Mouse (Mus musculus) intestine, embryonic 16.5 days (tissue): ENCODE results near the gene Cdh7. TPM values are rescaled to one million over a fixed set of nuclear protein-coding genes. Genes with fewer than 3 reads are reported as not detected.
A peak's percentile ranks its signal among the peaks of the same experiment; 100 is the strongest.

Experiments
- ATAC-seq: fragments of 200-750 bp; cut with Nextera tagmentation; 2 replicates; pipeline ENCODE4 v1.8.0; 2017; ENCODE audit warnings: moderate TSS enrichment, moderate library complexity
- H3K27ac ChIP-seq: fragments of 300-500 bp; sonication (generic); 2 replicates; pipeline ENCODE4 v1.5.1; 2014; ENCODE audit warnings: mild to moderate bottlenecking, low read length
- H3K27me3 ChIP-seq: fragments of 300-500 bp; sonication (generic); replicated peaks from 2 replicates; pipeline ENCODE4 v1.6.1; 2014; ENCODE audit warnings: low read length, control low read depth, mixed read lengths; ENCODE audit not compliant: control insufficient read depth, insufficient read depth
- H3K36me3 ChIP-seq: fragments of 300-500 bp; sonication (generic); 2 replicates; pipeline ENCODE4 v1.6.1; 2014; ENCODE audit warnings: low read length, control low read depth; ENCODE audit not compliant: control insufficient read depth, insufficient read depth
- H3K4me1 ChIP-seq: fragments of 300-500 bp; sonication (generic); 2 replicates; pipeline ENCODE4 v1.6.1; 2014; ENCODE audit warnings: low read length, control low read depth, mixed read lengths; ENCODE audit not compliant: control insufficient read depth, insufficient read depth
- H3K4me2 ChIP-seq: fragments of 300-500 bp; sonication (generic); 2 replicates; pipeline ENCODE4 v1.6.1; 2014; ENCODE audit warnings: low read depth, low read length, control low read depth
- H3K4me3 ChIP-seq: fragments of 300-500 bp; sonication (generic); 2 replicates; pipeline ENCODE4 v1.5.1; 2014; ENCODE audit warnings: mild to moderate bottlenecking, low read length
- H3K9ac ChIP-seq: fragments of 300-500 bp; sonication (generic); 2 replicates; pipeline ENCODE4 v1.6.1; 2014; ENCODE audit warnings: low read depth, low read length
- H3K9me3 ChIP-seq: fragments of 300-500 bp; sonication (generic); 2 replicates; pipeline ENCODE4 v1.6.1; 2016; ENCODE audit warnings: low read length, control low read depth; ENCODE audit not compliant: control insufficient read depth
- WGBS: fragments of 180-500 bp; shearing (Covaris S2); extraction: QIAGEN DNeasy Blood & Tissue Kit; methylation state at CpG from one replicate; pipeline ENCODE4 v1.1.7; 2014; 5-methylcytosine and 5-hydroxymethylcytosine counted together
- polyA plus RNA-seq: library from polyadenylated mRNA; unstranded; fragments of >200 nt; fragmentation: Nextera tagmentation; extraction: Ambion mirVana; gene quantifications from 2 replicates; pipeline ENCODE4 v1.2.1, GENCODE M21; 2015

The Cdh7 gene
- polyA plus RNA-seq = 0.65 and 0.98 TPM in 2 replicates

DNA sequence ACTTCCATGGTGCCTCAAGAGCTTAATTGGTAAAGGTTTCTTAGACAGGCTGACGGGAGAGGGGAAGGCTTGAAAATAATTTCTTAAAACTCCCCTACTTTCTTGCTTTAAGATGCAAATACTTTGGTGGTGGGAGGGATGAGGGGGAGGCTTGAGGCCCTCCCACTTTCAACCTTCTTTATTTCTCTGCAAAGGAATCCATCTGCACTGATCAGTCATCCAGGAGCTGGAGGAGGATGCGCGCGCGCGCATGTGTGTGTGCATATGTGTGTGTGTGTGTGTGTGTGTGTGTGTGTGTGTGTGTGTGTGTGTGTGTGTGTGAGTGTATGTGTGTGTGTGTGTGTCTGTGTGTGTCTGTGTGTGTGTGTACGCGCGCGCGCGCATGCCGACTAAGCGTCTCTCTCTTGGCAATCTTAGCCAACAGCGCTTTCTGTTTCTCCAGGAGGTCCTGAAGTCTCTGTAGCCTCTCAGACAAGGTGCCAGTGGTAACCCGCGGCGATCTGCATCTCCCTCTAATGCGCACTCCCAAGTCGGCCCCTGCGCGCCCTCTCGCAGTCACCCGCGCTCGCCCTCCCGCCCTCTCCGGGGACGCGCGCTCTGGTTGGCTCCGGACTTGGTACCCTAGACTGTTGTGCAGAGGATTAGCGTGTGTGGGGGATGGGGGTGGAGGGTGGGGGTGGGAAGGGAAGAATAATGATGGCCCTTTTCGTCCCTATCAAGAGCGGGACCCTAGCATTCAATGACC, at the start of gene Cdh7:
Cdh7 (plus strand) TSS at position 368 of the 745 bp plus-strand sequence.
- H3K36me3 ChIP-seq = no peaks in the 10 kb centered on the region
- H3K9me3 ChIP-seq = no peaks in the 10 kb centered on the region
- under 1% methylated on average over 35 of the region's 35 CpGs for WGBS
- peak within 1 kb of the TSS; percentile 54 for H3K4me3 ChIP-seq
- peak within 1 kb of the TSS; percentile 10; the same call in 1 of the 2 replicates for H3K9ac ChIP-seq
- ATAC-seq = peak; percentile 69
- peak within 1 kb of the TSS; percentile 72 for H3K4me2 ChIP-seq
- H3K27me3 ChIP-seq = 0 out of 2 replicates have a peak, but pooled peaks cover 8% of the 10 kb centered on the region
- no peak within 1 kb of the TSS for H3K27ac ChIP-seq
- H3K4me1 ChIP-seq = peaks cover 3% of the 10 kb centered on the region; the same call in 1 of the 2 replicates

GRCm38 (mm10) chr1:109932674-109933073, 49.6 kb upstream of the Cdh7 start:
- Histone ChIP-seq H3K9ac (no peak overlapping the region), H3K4me2 (no peak overlapping the region), H3K4me3 (no peak overlapping the region), H3K36me3 (no peaks in the 10 kb centered on the region), H3K27me3 (no peaks in the 10 kb centered on the region), H3K4me1 (no peaks in the 10 kb centered on the region), H3K9me3 (no peaks in the 10 kb centered on the region), H3K27ac (no peak overlapping the region)
- no peak for ATAC-seq
- WGBS = 89% methylated on average over 3 of the region's 3 CpGs

- no peaks in the 10 kb centered on the region for H3K4me1 ChIP-seq
- H3K9me3 ChIP-seq = no peaks in the 10 kb centered on the region
- no peak overlapping the region for H3K9ac ChIP-seq
- no peaks in the 10 kb centered on the region for H3K27me3 ChIP-seq
- no peaks in the 10 kb centered on the region for H3K36me3 ChIP-seq
- no peak overlapping the region for H3K27ac ChIP-seq
- ATAC-seq = no peak
- WGBS = 69% methylated on average over 2 of the region's 2 CpGs
- no peak overlapping the region for H3K4me2 ChIP-seq
- H3K4me3 ChIP-seq = no peak overlapping the region
Observed at GRCm38 (mm10) chr1:109948571-109948970, 33.7 kb upstream of the Cdh7 start.

DNA sequence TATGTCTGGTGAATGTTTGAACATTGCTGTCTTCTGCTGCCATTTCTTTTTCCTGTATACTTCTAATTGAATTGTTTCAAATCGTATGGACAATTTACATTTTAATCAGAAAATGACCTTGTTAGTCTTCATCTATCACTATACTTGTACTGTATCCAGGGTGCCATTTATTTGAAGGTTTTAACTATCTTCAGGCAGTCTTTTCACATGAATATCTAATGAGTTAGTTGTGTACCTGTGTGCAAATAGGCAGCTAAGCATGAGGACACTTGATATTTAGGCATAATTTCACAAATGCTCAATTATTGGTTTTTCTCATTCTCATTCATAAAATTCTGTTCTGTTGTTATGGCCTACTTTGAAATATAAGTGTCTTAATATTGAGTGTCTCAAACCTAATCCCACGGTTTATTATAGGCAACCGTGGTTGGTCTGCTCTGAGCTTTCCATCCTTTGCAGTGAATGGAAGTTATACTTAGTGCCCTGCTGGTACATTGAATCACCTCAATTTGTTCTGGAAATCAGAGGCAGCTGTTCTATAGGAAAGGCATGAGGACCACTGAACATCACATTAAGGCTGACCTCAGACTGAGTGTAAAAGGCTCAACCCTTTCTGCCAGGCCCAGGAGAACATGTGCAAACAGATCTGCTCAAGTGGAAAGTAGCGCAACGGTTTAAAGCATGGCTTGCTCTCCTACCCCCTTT, 10.4 kb upstream of the Cdh7 start:
- no peaks in the 10 kb centered on the region for H3K27me3 ChIP-seq
- no peak overlapping the region for H3K9ac ChIP-seq
- no peaks in the 10 kb centered on the region for H3K9me3 ChIP-seq
- H3K4me1 ChIP-seq = no peaks in the 10 kb centered on the region
- no peak overlapping the region for H3K4me3 ChIP-seq
- H3K27ac ChIP-seq = no peak overlapping the region
- no peak for ATAC-seq
- H3K36me3 ChIP-seq = no peaks in the 10 kb centered on the region
- H3K4me2 ChIP-seq = no peak overlapping the region
- WGBS = 73% methylated on average over 5 of the region's 5 CpGs

- ATAC-seq = no peak
- Histone ChIP-seq H3K27me3 (no peaks in the 10 kb centered on the region), H3K9ac (no peak overlapping the region), H3K9me3 (no peaks in the 10 kb centered on the region), H3K36me3 (no peaks in the 10 kb centered on the region), H3K4me3 (no peak overlapping the region), H3K27ac (no peak overlapping the region), H3K4me1 (no peaks in the 10 kb centered on the region), H3K4me2 (no peak overlapping the region)
- 53% methylated on average over 4 of the region's 4 CpGs for WGBS
Observed at GRCm38 (mm10) chr1:109972426-109973015, 9.7 kb upstream of the Cdh7 start.

DNA sequence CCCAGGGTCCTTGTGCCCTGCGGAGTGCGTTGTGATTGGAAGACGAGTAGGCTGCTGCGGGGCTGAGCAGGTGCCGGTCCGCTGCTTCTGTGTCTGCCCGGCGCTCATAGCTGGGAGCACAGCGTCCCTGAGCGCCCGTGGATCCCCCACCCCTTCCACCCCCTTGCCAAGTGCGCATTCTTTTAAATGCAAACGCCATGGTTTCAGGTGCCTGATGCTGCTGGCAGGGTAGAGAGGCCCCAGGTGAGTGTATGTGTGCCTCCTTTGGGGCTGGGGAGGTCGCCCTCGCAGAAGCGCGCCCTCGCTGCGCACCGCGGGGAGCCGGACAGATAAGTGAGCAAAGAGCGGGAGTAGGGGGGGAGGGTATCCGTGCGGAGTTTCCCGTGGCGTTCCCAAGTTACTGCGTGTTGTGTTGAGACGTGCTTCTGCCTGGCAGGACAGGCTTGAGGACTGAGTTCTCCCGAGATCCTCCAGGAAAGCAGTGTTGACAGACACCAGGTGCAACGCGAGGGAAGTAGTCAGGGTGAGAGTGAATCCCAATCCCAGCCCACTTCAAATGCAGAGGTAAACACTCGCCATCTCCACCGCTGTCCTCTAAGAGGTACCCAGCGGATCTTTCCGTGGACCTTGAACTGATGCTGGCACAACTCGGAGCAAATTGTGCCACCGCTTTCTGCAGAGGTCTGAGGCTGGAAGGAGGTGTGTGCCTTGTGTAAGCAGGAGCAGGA, 742 bp downstream of the Cdh7 start:
- Histone ChIP-seq H3K4me2 (peak overlapping the region; percentile 72), H3K36me3 (no peaks in the 10 kb centered on the region), H3K4me1 (peaks cover 3% of the 10 kb centered on the region; the same call in 1 of the 2 replicates), H3K9me3 (no peaks in the 10 kb centered on the region), H3K9ac (peak overlapping the region; percentile 10; the same call in 1 of the 2 replicates), H3K4me3 (peak overlapping the region; percentile 54), H3K27me3 (0 out of 2 replicates have a peak, but pooled peaks cover 8% of the 10 kb centered on the region), H3K27ac (no peak overlapping the region)
- ATAC-seq = peak; percentile 55; the same call in 1 of the 2 replicates
- under 1% methylated on average over 38 of the region's 38 CpGs for WGBS

DNA sequence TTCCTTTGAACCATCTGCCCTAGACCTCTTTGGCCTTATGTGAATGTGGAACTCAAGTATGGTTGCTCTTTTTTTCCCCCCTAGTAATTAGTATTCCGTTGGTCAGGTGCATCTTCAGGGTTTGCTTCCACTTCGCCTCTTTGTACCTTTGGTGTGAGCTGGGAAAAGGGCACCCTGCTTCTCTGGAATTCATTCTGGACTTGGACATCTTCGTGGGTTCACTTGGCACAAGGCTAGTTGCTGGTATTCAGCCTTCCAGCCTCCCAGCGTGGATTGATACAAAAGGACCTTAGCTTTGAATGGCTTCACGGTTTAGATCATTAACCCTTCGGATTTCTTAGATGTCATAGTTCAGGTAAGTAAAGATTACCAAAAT, 1.3 kb downstream of the Cdh7 start:
- ATAC-seq = no peak

GRCm38 (mm10) chr1:109984776-109985175, 2.5 kb downstream of the Cdh7 start:
- no peak for ATAC-seq
- WGBS = 60% methylated on average over 3 of the region's 3 CpGs

More for the DNA sequence above, 1.3 kb downstream of the Cdh7 start:
- Histone ChIP-seq H3K27me3 (0 out of 2 replicates have a peak, but pooled peaks cover 8% of the 10 kb centered on the region), H3K4me2 (peak overlapping the region; percentile 72; the same call in 1 of the 2 replicates), H3K9me3 (no peaks in the 10 kb centered on the region), H3K36me3 (no peaks in the 10 kb centered on the region), H3K27ac (no peak overlapping the region), H3K4me3 (no peak overlapping the region), H3K4me1 (peaks cover 3% of the 10 kb centered on the region; the same call in 1 of the 2 replicates), H3K9ac (no peak overlapping the region)
- WGBS = 27% methylated on average over 6 of the region's 6 CpGs

More at GRCm38 (mm10) chr1:109984776-109985175, 2.5 kb downstream of the Cdh7 start:
- H3K27ac ChIP-seq = no peak overlapping the region
- peaks cover 3% of the 10 kb centered on the region; the same call in 1 of the 2 replicates for H3K4me1 ChIP-seq
- no peak overlapping the region for H3K9ac ChIP-seq
- H3K27me3 ChIP-seq = 0 out of 2 replicates have a peak, but pooled peaks cover 8% of the 10 kb centered on the region
- no peaks in the 10 kb centered on the region for H3K36me3 ChIP-seq
- no peak overlapping the region for H3K4me2 ChIP-seq
- H3K9me3 ChIP-seq = no peaks in the 10 kb centered on the region
- no peak overlapping the region for H3K4me3 ChIP-seq
